Mouse (Mus musculus) liver, adult 2 months (tissue): ENCODE results near the gene Apbb2.

Experiments
- CTCF ChIP-seq: fragments of 200-500 bp; IDR thresholded peaks from 2 replicates; pipeline ENCODE4 v1.5.1; 2011; ENCODE audit warnings: low read depth, low read length, control low read depth
- POLR2A ChIP-seq: fragments of 200-500 bp; IDR thresholded peaks from 2 replicates; pipeline ENCODE4 v1.6.1; 2011; ENCODE audit warnings: low read length, control low read depth; ENCODE audit not compliant: insufficient read depth; ENCODE audit errors: extremely low read depth

DNA sequence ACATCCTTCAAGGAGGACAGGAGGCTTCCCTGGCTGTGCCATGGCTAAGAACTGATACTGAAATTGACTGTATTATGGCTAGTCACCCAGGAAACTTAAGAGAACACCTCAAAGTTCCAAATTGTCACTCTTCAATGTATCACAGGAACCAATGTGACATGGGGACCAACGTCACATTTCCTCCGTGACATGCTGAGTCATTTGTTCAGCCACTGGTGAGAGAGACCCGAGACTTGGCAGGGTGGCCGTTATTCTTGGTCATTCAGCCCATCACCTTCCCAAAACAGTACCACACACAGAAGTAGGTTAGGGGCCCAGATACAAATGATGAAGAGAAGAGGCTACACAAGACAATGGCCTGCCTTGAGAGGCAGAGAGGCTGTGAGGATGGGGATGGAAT, 295.5 kb downstream of the Apbb2 start:
- TF ChIP-seq CTCF (no peak), POLR2A (no peak)
